Mouse (Mus musculus) retina, embryonic 14.5 days (tissue): ENCODE measurements around the gene Pmepa1.
A peak's percentile ranks its signal among the peaks of the same experiment; 100 is the strongest.

Source experiments
- DNase-seq: peaks from one replicate; pipeline ENCODE4 v3.0.0-alpha.2; 2015; ENCODE audit warnings: low spot score

Pmepa1 gene

DNA sequence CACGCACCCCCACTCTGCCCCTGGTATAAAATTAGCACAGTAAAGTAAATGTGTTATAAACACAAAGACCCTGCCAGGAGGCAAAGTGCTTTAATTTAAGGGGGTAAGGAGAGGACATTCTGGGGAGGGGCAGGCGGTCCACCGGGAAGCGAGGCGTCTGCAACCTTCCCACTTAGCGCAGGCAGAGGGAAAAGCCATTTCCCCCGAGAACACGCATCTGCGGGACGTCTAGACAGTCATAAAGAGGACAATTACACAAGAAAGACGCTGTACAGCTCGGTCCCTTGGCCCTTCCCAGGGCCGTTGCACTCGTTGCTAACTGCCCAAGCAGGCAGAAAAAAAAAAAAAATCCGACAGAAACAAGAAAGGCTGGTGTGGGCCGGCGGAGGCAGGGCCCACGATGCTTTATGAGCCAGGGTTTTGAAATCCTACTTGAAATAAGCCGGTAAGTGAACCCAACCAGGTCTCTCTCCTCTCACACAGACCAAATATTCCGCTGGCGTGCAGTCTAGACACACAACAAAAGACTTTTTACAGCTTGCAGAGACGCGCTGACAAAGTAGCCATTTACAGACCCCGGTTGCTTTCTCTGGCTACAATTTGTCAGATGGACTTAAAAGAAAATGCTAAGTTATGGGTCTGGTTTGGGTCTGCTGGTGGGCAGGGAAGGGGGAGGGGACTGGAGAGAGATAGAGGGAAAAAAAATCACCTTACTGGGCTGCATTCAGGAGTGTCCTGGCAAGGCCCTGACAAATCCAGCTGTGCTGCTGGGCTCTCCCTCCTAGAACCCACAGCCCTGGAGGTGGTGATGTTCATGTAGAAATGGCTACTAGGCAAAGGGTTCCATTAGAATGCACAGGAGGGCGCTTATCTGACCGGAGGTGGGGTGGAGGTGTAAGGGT, 22.3 kb downstream of the Pmepa1 start:
- peak; percentile 58 for DNase-seq

- DNase-seq, result no peak
Measured at GRCm38 (mm10) chr2:173251675-173252074, 24.7 kb downstream of the Pmepa1 start.

- no peak for DNase-seq
Measured at GRCm38 (mm10) chr2:173251133-173251532, 25.2 kb downstream of the Pmepa1 start.

DNA sequence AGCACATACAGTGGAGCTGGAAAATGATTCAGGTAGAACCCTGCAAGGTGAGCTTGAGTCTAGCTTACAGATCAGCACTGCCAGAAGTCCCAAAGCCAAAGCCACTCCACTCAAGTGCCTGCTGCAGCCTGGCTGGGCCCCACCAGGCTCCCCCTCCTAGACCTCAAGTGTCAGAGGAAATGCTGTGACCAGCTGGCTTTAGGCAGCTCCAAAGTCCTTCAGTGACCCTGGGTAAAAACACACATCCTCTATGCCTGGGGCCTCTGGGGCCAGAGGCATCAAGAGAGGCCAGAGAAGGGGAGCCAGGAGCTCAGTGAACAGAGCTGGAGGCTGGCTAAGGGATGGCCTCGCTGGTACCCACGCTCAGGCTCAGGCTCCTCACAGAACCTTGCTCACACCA, 25.9 kb downstream of the Pmepa1 start:
- DNase-seq, result no peak

GRCm38 (mm10) chr2:173249965-173250364, 26.4 kb downstream of the Pmepa1 start:
- DNase-seq, result no peak

DNA sequence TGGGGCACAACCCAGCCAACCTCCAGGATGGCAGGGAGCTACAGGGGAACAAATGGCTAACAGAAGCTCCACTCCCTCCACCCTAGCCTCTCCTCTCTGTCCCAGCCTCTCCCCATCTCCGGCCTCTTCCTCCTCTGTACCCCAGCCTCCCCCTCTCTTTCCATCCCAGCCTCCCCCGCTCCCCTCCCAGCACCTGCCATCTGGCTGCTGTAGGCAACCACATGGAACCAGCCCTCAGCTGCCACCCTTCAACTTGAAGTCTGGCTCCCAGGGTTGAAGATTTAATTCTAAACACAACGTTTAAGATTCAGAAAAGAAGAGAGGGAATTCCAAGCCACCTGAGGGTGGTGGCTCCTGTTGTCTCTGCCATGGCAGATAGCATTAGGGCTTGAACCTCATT, 26.9 kb downstream of the Pmepa1 start:
- no peak for DNase-seq

DNA sequence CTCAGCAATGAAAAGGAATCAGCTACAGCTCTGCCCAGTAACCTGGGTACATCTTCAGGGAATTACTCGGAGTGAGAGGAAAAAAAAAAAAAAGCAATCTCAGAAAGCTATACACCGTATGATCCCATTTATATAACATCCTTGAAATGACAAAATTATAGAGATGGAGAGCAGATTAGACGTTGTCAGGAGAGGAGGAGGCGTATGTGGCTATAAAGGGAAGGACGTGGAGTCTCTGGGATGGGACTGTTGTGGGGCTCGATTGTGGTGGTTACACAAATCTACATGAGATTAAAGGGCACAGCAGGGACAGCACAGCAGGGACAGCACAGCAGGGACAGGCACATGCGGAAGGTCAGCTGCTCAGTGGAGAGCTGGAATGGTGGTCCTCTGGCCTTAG, 27.5 kb downstream of the Pmepa1 start:
- DNase-seq, result no peak

DNA sequence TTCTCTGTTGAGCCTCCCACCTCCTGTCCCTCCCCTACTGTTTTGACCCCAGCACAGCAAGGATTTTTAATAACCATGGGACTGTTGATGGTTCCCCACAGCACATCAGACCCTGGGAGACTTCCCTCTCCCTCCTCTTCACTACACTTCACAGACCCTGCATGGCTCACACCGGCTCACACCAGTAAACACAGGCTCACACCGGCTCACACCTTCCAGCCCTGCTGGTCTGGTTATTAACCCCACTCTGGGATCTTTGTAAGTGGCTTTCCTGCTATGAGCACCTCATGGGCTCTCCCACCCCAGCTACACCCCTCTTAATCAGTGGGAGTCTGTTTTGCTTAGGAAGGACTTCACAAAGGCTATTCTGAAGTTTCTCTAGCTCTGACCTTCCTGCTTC, 28.4 kb downstream of the Pmepa1 start:
- DNase-seq, result no peak

GRCm38 (mm10) chr2:173247197-173247596, 29.1 kb downstream of the Pmepa1 start:
- DNase-seq, result no peak

- DNase-seq, result no peak
Measured at GRCm38 (mm10) chr2:173246688-173247087, 29.6 kb downstream of the Pmepa1 start.

DNA sequence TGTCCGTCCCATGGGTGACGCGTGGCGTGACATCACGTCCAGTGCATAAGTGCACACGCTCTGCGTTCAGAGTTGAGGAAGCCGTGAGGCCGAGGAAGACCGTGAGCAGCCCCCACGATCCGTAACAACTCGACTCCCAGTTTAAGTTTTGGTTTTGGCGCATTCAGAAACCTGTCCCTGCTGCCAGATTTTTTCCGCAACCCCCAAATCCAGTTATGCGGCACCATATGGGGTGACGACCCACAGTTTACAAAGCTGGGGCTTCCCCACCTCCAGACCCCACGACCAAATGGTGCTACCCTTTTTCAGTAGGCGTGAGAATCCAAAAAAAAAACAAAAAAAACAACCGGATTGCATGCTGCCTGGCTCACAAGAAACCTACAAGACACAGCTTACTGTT, 31.1 kb downstream of the Pmepa1 start:
- no peak for DNase-seq

DNA sequence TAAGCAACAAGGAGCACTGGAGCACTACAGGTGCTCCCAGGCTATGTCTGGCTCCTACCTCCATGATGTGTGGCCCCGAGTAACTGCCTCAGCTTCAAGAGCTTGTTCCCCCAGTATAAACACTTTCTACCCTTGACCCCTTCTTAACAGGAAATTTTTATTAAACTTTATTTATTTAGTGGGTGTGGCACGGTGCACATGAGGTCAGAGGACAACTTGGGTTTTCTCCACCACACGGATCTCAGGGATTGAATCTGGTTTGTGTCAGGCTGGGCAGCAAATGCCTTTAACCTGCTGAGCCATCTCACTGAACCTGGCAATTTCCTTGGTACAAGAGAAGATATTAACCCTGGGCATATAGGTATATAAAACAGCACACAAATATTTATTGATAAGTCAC, 32.2 kb downstream of the Pmepa1 start:
- no peak for DNase-seq

DNA sequence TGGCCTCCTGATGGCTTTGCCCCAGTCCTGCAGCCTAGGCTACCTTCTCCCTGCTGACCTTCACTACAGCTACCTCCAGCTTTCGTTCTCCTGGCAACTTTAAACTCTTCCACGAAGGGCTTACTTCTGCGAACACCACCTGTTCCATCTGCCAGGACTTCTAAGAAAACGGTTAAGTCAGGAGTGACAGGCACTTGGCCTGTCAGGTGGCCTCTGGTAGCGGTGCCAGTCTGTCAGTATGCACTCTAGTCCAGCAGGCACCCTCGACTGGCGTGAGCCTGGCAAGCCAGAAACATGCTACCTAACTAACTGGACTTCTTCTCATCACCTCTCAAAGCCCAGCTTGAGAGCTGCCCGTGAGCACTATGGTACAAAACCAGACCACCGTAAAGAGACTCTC, 32.7 kb downstream of the Pmepa1 start:
- DNase-seq, result no peak

GRCm38 (mm10) chr2:173242874-173243273, 33.5 kb downstream of the Pmepa1 start:
- peak; percentile 73 for DNase-seq

DNA sequence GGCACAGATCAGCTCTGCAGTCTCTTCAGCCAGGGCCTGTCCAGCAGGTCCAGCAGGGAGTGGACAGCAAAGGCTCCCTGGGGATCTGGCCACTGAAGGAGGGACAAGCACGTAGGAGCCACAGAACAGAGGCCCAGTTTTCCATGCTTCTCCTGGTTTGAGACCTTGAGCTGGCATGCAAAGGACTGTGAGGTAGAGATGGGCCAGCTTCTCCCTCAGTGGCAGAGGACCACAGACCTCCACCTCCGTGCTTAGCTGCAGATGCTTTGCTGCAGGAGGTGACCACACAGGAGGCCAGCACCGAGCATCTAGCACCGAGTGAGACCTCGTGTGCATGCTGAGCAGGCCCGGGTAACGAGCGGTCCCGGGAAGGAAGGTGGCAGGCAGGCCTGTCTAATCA, 35.6 kb downstream of the Pmepa1 start:
- DNase-seq, result no peak

DNA sequence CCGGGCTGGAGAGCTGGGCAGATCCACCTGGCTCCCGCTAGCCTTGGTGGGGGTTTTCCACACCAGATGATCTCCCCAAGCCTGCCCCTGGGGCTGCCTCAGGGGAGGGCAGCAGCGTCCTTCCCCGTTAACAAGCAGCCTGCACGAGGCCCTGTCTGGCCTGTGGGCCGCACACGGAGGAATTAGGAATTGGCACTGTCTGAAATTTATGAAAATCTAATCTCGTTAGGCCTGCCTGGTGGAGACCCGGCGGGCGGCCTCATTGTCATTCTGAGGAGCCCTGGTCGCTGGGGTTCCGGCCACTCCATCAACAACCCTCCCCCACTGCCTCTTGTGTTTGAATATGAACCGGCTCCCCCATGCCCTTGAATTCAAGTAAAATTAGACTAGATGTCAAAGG, 37.8 kb downstream of the Pmepa1 start:
- DNase-seq, result no peak

- DNase-seq, result no peak
Measured at GRCm38 (mm10) chr2:173235435-173236332, 40.6 kb downstream of the Pmepa1 start.

DNA sequence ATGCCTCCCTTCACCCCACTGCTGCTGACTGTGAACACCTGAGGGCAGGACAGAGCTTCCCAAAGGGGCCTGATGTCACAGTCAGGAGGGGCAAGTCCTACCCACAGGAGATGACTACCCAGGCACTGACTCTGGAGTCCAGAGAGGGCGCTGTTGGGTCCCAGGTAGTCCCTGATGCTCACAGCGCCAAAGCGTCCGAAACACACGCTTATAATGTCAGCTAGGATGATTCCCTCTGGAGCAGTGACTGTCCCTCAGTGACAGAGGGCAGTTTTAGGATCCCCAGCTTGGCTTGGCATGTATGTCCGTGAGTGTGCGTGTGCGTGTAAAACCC, 43.6 kb downstream of the Pmepa1 start:
- DNase-seq, result peak; percentile 38

DNA sequence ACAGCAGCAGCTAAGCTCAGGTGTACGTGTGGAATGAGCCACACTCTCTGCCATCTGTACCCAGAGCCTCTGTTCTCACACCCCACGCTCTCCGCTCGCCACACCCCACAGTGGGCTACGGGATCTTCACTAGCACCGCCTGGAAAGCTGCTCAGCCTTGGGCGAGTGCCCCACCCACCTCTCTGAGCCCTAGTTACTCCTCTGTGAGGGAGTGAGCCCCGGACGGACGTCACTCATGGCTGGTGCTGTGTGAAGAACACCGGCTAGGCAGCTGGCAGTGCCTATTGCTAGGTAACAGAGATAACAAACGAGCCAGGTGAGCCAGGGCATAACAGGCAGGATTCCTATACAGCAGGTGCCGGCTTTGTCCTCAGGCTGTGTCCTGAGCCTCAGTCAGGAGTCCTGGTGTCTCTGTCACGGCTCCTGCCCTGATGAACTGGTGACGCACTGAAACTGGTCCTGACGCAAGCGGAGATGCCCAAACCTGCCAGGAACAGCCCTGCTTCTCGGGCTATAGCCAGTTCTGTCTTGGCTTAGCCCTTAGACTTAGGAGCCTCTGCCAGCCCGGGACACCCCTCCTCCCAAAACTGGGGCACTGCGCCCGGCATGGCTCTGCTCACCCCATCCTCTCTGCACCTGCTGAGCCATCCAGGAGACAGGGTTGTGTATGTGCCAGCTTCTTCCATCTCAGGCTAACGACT, 44.1 kb downstream of the Pmepa1 start:
- DNase-seq, result peak; percentile 6

DNA sequence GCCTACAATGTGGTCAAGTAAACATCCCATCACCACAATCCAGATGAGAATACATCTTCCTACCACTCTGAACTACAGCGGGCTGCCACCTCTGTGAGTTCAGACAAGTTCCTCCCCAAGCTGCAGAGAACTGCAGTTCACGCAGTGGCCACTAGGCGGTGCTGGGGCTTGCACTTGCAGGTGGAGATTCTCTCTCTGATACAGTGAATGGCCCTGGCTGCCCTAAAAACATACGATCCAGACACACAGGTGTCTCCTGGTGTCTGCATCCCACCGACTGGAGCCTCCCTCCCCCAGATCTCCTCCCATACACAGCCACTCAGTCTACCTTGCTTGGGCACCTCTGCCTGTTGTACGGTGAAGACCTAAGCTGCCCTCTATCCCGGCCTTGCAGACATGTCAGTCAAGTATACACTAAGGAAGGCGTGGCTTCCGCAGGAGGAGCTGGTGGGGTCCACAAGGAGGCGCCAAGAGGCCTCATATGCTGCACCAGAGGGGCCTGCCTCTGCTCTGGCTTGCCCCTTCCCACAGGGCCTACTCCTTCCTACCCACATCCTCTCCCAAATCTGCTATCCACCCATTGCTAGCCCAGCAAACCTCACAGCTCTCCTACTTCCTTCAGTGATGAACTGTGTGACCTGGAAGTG, 46.6 kb downstream of the Pmepa1 start:
- DNase-seq, result peak; percentile 93

- no peak for DNase-seq
Measured at GRCm38 (mm10) chr2:173228567-173228966, 47.8 kb downstream of the Pmepa1 start.

DNA sequence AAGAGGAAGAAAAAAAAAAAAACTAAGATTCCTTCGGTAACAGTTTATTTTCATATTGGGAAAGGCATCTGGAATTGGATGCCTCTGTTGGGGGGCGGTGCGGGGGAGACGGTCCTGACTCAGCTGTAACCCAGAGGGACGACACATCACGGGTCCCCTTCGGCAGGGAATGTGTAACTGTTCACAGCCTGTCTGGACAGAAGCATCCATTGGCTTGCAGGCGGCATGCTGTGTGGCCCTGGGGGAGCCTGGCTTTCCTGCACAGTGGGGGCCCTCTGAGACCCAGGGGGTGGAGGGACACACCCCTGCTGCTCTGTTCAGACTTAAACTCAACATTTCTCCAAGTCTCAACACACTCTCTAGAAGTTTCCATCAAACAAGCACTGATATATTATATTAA, 49.5 kb downstream of the Pmepa1 start:
- no peak for DNase-seq
